Mouse (Mus musculus): ENCODE measurements around the gene Polr1d. TPM values are rescaled to one million over a fixed set of nuclear protein-coding genes. Genes with fewer than 3 reads are reported as not detected.

Gene Polr1d
- total RNA-seq, 2 experiments from 2014 or later, result 131 to 133 TPM

GRCm38 (mm10) chr5:147085201-147085894 is 8.5 kb downstream of the Polr1d start:
- no peak for DNase-seq (ENCODE audit: low spot score in 2 of 2)

- DNase-seq (ENCODE audit: low spot score in 2 of 2), result no peak
Observed at GRCm38 (mm10) chr5:147086816-147087215, 10.0 kb downstream of the Polr1d start.

- no peak for DNase-seq (ENCODE audit: low spot score in 2 of 2)
Observed at GRCm38 (mm10) chr5:147089836-147090235, 13.0 kb downstream of the Polr1d start.

GRCm38 (mm10) chr5:147090256-147090963 is 13.6 kb downstream of the Polr1d start:
- DNase-seq (ENCODE audit: low spot score in 2 of 2), result no peak

- no peak for DNase-seq (ENCODE audit: low spot score in 2 of 2)
Observed at GRCm38 (mm10) chr5:147092448-147092847, 15.6 kb downstream of the Polr1d start.

GRCm38 (mm10) chr5:147094296-147094695 is 17.4 kb downstream of the Polr1d start:
- DNase-seq (ENCODE audit: low spot score in 2 of 2), result peak in 1 of 2 experiments; percentile 37

- no peak for DNase-seq (ENCODE audit: low spot score in 2 of 2)
Observed at GRCm38 (mm10) chr5:147096586-147096985, 19.7 kb downstream of the Polr1d start.

- no peak for DNase-seq (ENCODE audit: low spot score in 2 of 2)
Observed at GRCm38 (mm10) chr5:147098667-147099066, 21.8 kb downstream of the Polr1d start.

GRCm38 (mm10) chr5:147100180-147100579 is 23.3 kb downstream of the Polr1d start:
- no peak for DNase-seq (ENCODE audit: low spot score in 2 of 2)

GRCm38 (mm10) chr5:147102295-147102694 is 25.4 kb downstream of the Polr1d start:
- DNase-seq (ENCODE audit: low spot score in 2 of 2), result no peak

GRCm38 (mm10) chr5:147107276-147107675 is 30.4 kb downstream of the Polr1d start:
- DNase-seq (ENCODE audit: low spot score in 2 of 2), result no peak

GRCm38 (mm10) chr5:147108861-147109591 is 32.2 kb downstream of the Polr1d start:
- no peak for DNase-seq (ENCODE audit: low spot score in 2 of 2)

- no peak for DNase-seq (ENCODE audit: low spot score in 2 of 2)
Observed at GRCm38 (mm10) chr5:147114738-147115137, 37.9 kb downstream of the Polr1d start.

- DNase-seq (ENCODE audit: low spot score in 2 of 2), result no peak
Observed at GRCm38 (mm10) chr5:147115631-147116030, 38.8 kb downstream of the Polr1d start.

GRCm38 (mm10) chr5:147117027-147117426 is 40.2 kb downstream of the Polr1d start:
- no peak for DNase-seq (ENCODE audit: low spot score in 2 of 2)

GRCm38 (mm10) chr5:147121146-147121545 is 44.3 kb downstream of the Polr1d start:
- no peak for DNase-seq (ENCODE audit: low spot score in 2 of 2)

GRCm38 (mm10) chr5:147124794-147125193 is 47.9 kb downstream of the Polr1d start:
- DNase-seq (ENCODE audit: low spot score in 2 of 2), result no peak

- no peak for DNase-seq (ENCODE audit: low spot score in 2 of 2)
Observed at GRCm38 (mm10) chr5:147125542-147126185, 48.8 kb downstream of the Polr1d start.

GRCm38 (mm10) chr5:147127860-147128259 is 51.0 kb downstream of the Polr1d start:
- DNase-seq (ENCODE audit: low spot score in 2 of 2), result no peak

GRCm38 (mm10) chr5:147129484-147129883 is 52.6 kb downstream of the Polr1d start:
- no peak for DNase-seq (ENCODE audit: low spot score in 2 of 2)

- no peak for DNase-seq (ENCODE audit: low spot score in 2 of 2)
Observed at GRCm38 (mm10) chr5:147131912-147132311, 55.1 kb downstream of the Polr1d start.
